Mouse (Mus musculus): ENCODE data around the gene Tmem234. TPM values are rescaled to one million over a fixed set of nuclear protein-coding genes. Genes with fewer than 3 reads are reported as not detected.
A peak's percentile ranks its signal among the peaks of the same experiment; 100 is the strongest.

Gene Tmem234
- polyA plus RNA-seq, 1 experiment from 2014 or later, result 166 TPM

GRCm38 (mm10) chr4:129616631-129617030 is 16.2 kb downstream of the Tmem234 start:
- Histone ChIP-seq H3K4me3 (ENCODE audit: low read depth, low read length) (no peak overlapping the region), H3K9me3 (ENCODE audit: control insufficient read depth, low read length) (no peaks in the 10 kb centered on the region), H3K4me2 (ENCODE audit: low read depth, low read length) (no peak overlapping the region), H3K9ac (ENCODE audit: low read depth, low read length) (no peak overlapping the region), H3K4me1 (ENCODE audit: control insufficient read depth, insufficient read depth, low read length) (peaks cover 5% of the 10 kb centered on the region; the same call in 1 of the 2 replicates), H3K27me3 (replicated peaks; ENCODE audit: control insufficient read depth, insufficient read depth, low read length) (no peaks in the 10 kb centered on the region), H3K27ac (replicated peaks; ENCODE audit: low read depth, low read length) (no peak overlapping the region), H3K36me3 (ENCODE audit: control insufficient read depth, insufficient read depth, low read length) (peaks cover 23% of the 10 kb centered on the region)
- no peak for ATAC-seq (ENCODE audit: low read depth)
- no peak for DNase-seq (ENCODE audit: low spot score)
- WGBS, result 87% methylated on average over 3 of the region's 3 CpGs

- ATAC-seq (ENCODE audit: low read depth) (no peak), DNase-seq (ENCODE audit: low spot score) (no peak)
- Histone ChIP-seq H3K4me3 (ENCODE audit: low read depth, low read length) (no peak overlapping the region), H3K27ac (replicated peaks; ENCODE audit: low read depth, low read length) (no peak overlapping the region), H3K9ac (ENCODE audit: low read depth, low read length) (no peak overlapping the region), H3K9me3 (ENCODE audit: control insufficient read depth, low read length) (no peaks in the 10 kb centered on the region), H3K36me3 (ENCODE audit: control insufficient read depth, insufficient read depth, low read length) (peaks cover 23% of the 10 kb centered on the region), H3K27me3 (replicated peaks; ENCODE audit: control insufficient read depth, insufficient read depth, low read length) (no peaks in the 10 kb centered on the region), H3K4me1 (ENCODE audit: control insufficient read depth, insufficient read depth, low read length) (peaks cover 5% of the 10 kb centered on the region; the same call in 1 of the 2 replicates), H3K4me2 (ENCODE audit: low read depth, low read length) (no peak overlapping the region)
- 90% methylated on average over 7 of the region's 7 CpGs for WGBS
These were observed 16.7 kb downstream of the Tmem234 start for GRCm38 (mm10) chr4:129617121-129617641.

GRCm38 (mm10) chr4:129618031-129618430 is 17.6 kb downstream of the Tmem234 start:
- DNase-seq (ENCODE audit: low spot score), result no peak
- Histone ChIP-seq H3K27ac (replicated peaks; ENCODE audit: low read depth, low read length) (peak overlapping the region; percentile 92; the same call in 1 of the 2 replicates), H3K36me3 (ENCODE audit: control insufficient read depth, insufficient read depth, low read length) (peaks cover 26% of the 10 kb centered on the region), H3K27me3 (replicated peaks; ENCODE audit: control insufficient read depth, insufficient read depth, low read length) (no peaks in the 10 kb centered on the region), H3K4me2 (ENCODE audit: low read depth, low read length) (peak overlapping the region; percentile 61), H3K4me3 (ENCODE audit: low read depth, low read length) (peak overlapping the region; percentile 74), H3K9ac (ENCODE audit: low read depth, low read length) (peak overlapping the region; percentile 87), H3K9me3 (ENCODE audit: control insufficient read depth, low read length) (no peaks in the 10 kb centered on the region), H3K4me1 (ENCODE audit: control insufficient read depth, insufficient read depth, low read length) (peaks cover 11% of the 10 kb centered on the region; the same call in 1 of the 2 replicates)
- ATAC-seq (ENCODE audit: low read depth), result no peak
- WGBS, result 97% methylated on average over 5 of the region's 5 CpGs

- ATAC-seq (ENCODE audit: low read depth), result peak; percentile 94
These were observed 18.6 kb downstream of the Tmem234 start, which contains the start of gene Iqcc for GRCm38 (mm10) chr4:129618786-129619691. Gene Iqcc (minus strand): TSS chr4:129619099.

GRCm38 (mm10) chr4:129620419-129621282 is 20.2 kb downstream of the Tmem234 start:
- H3K36me3 ChIP-seq (ENCODE audit: control insufficient read depth, insufficient read depth, low read length), result peaks cover 23% of the 10 kb centered on the region
- no peak for ATAC-seq (ENCODE audit: low read depth)
- no peak overlapping the region for H3K4me3 ChIP-seq (ENCODE audit: low read depth, low read length)
- H3K4me1 ChIP-seq (ENCODE audit: control insufficient read depth, insufficient read depth, low read length), result peaks cover 23% of the 10 kb centered on the region
- no peak for DNase-seq (ENCODE audit: low spot score)
- H3K9me3 ChIP-seq (ENCODE audit: control insufficient read depth, low read length), result no peaks in the 10 kb centered on the region
- no peaks in the 10 kb centered on the region for H3K27me3 ChIP-seq (replicated peaks; ENCODE audit: control insufficient read depth, insufficient read depth, low read length)
- H3K27ac ChIP-seq (replicated peaks; ENCODE audit: low read depth, low read length), result no peak overlapping the region
- 85% methylated on average over 11 of the region's 11 CpGs for WGBS
- peak overlapping the region; percentile 39; the same call in 1 of the 2 replicates for H3K9ac ChIP-seq (ENCODE audit: low read depth, low read length)
- no peak overlapping the region for H3K4me2 ChIP-seq (ENCODE audit: low read depth, low read length)

More at GRCm38 (mm10) chr4:129618786-129619691, 18.6 kb downstream of the Tmem234 start, which contains the start of gene Iqcc:
- Histone ChIP-seq H3K27me3 (replicated peaks; ENCODE audit: control insufficient read depth, insufficient read depth, low read length) (no peaks in the 10 kb centered on the region), H3K4me2 (ENCODE audit: low read depth, low read length) (peak within 1 kb of the TSS; percentile 61), H3K9ac (ENCODE audit: low read depth, low read length) (peak within 1 kb of the TSS; percentile 87), H3K27ac (replicated peaks; ENCODE audit: low read depth, low read length) (peak within 1 kb of the TSS; percentile 92), H3K9me3 (ENCODE audit: control insufficient read depth, low read length) (no peaks in the 10 kb centered on the region), H3K4me1 (ENCODE audit: control insufficient read depth, insufficient read depth, low read length) (peaks cover 11% of the 10 kb centered on the region; the same call in 1 of the 2 replicates), H3K36me3 (ENCODE audit: control insufficient read depth, insufficient read depth, low read length) (peaks cover 23% of the 10 kb centered on the region), H3K4me3 (ENCODE audit: low read depth, low read length) (peak within 1 kb of the TSS; percentile 74)
- peak; percentile 98 for DNase-seq (ENCODE audit: low spot score)
- WGBS, result 4% methylated on average over 39 of the region's 44 CpGs

GRCm38 (mm10) chr4:129621283-129621841 is 20.9 kb downstream of the Tmem234 start:
- Histone ChIP-seq H3K4me2 (ENCODE audit: low read depth, low read length) (no peak overlapping the region), H3K27me3 (replicated peaks; ENCODE audit: control insufficient read depth, insufficient read depth, low read length) (no peaks in the 10 kb centered on the region)
- ATAC-seq (ENCODE audit: low read depth), result no peak

GRCm38 (mm10) chr4:129622120-129622802 is 21.8 kb downstream of the Tmem234 start:
- Histone ChIP-seq H3K4me2 (ENCODE audit: low read depth, low read length) (peak overlapping the region; percentile 89), H3K9me3 (ENCODE audit: control insufficient read depth, low read length) (no peaks in the 10 kb centered on the region), H3K36me3 (ENCODE audit: control insufficient read depth, insufficient read depth, low read length) (peaks cover 23% of the 10 kb centered on the region), H3K27ac (replicated peaks; ENCODE audit: low read depth, low read length) (no peak overlapping the region), H3K4me3 (ENCODE audit: low read depth, low read length) (0 out of 2 replicates have a peak overlapping the region, but pooled peaks have one; percentile 59), H3K9ac (ENCODE audit: low read depth, low read length) (peak overlapping the region; percentile 72; the same call in 1 of the 2 replicates), H3K27me3 (replicated peaks; ENCODE audit: control insufficient read depth, insufficient read depth, low read length) (no peaks in the 10 kb centered on the region), H3K4me1 (ENCODE audit: control insufficient read depth, insufficient read depth, low read length) (peaks cover 23% of the 10 kb centered on the region)
- DNase-seq (ENCODE audit: low spot score), result no peak
- ATAC-seq (ENCODE audit: low read depth), result no peak
- WGBS, result 76% methylated on average over 11 of the region's 11 CpGs

More at GRCm38 (mm10) chr4:129621283-129621841, 20.9 kb downstream of the Tmem234 start:
- Histone ChIP-seq H3K27ac (replicated peaks; ENCODE audit: low read depth, low read length) (no peak overlapping the region), H3K36me3 (ENCODE audit: control insufficient read depth, insufficient read depth, low read length) (peaks cover 23% of the 10 kb centered on the region), H3K9me3 (ENCODE audit: control insufficient read depth, low read length) (no peaks in the 10 kb centered on the region), H3K4me1 (ENCODE audit: control insufficient read depth, insufficient read depth, low read length) (peaks cover 23% of the 10 kb centered on the region), H3K9ac (ENCODE audit: low read depth, low read length) (peak overlapping the region; percentile 39; the same call in 1 of the 2 replicates), H3K4me3 (ENCODE audit: low read depth, low read length) (no peak overlapping the region)
- 75% methylated on average over 8 of the region's 8 CpGs for WGBS
- no peak for DNase-seq (ENCODE audit: low spot score)
